Mouse (Mus musculus) cerebellum, postnatal 14 days (tissue): Measurements from ENCODE around the gene Erh.

ENCODE experiments used
- DNase-seq, 2 experiments: peaks; one replicate each; pipeline ENCODE4 v3.0.0; 2021; ENCODE audit warnings: mixed read lengths in 2 of 2

Gene Erh

DNA sequence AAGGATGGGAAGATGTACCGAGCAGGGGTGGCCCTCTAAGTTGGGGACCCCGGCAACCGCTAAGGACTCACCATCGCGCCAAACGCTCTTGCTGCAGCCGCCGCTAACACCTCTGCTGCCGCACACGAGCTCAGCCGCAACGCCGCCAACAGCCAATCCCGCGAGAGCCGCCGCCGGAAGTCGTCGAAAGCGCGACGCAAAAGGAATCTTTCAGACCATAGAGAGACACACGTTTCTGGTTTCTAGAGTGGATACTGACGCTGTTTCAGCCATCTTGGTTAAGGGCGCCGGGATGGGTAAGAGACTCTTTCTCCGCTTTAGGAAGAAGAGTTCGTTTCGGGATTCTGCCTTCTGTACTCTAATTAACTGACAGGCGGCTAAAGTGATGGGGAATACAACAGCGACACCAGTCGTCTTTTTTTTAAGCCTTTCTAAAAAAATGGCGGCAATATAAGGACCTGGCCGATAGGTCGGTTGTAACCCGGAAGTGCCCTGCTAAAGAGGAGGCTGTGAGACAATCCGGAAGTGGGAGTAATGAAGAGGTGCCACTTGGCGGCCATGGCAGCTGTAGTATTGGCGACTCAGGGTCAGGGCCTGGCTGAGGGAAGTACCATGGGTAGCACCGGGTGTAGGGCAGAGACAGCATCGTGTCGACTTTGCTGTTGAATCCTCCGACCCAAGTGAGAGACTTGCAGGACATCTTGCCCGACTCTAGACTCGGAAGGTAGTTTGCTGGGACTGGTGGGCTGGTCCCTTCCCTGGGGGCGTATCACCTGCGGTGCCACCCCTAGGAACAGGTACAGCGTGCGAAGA is at the start of gene Erh, which contains the start of gene Slc39a9:
Gene Erh, minus strand, starts transcription at position 649 of the 813 bp plus-strand sequence.
Gene Slc39a9, plus strand, starts transcription at position 191 of the 813 bp plus-strand sequence.
- DNase-seq, result peak; percentile 93

DNA sequence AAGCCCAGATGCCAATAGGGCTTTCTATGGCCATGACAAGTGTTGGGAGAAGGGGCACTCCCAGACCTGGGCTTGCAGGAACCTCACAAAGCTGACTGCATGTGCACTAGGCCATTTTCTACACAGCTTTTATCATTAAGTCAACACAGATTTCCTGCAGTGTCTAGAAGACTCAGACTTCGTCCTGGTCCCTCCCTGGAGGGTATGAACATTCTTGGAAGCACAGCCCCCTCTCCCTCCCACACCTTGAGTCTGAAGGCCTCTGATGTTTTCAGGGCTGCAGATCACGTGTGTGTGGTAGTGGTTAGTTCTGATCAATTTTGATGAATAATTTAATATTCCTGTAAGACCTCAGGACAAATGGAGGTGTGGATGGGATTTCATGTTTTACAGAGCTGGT is 49.6 kb upstream of the Erh start:
- no peak for DNase-seq

DNA sequence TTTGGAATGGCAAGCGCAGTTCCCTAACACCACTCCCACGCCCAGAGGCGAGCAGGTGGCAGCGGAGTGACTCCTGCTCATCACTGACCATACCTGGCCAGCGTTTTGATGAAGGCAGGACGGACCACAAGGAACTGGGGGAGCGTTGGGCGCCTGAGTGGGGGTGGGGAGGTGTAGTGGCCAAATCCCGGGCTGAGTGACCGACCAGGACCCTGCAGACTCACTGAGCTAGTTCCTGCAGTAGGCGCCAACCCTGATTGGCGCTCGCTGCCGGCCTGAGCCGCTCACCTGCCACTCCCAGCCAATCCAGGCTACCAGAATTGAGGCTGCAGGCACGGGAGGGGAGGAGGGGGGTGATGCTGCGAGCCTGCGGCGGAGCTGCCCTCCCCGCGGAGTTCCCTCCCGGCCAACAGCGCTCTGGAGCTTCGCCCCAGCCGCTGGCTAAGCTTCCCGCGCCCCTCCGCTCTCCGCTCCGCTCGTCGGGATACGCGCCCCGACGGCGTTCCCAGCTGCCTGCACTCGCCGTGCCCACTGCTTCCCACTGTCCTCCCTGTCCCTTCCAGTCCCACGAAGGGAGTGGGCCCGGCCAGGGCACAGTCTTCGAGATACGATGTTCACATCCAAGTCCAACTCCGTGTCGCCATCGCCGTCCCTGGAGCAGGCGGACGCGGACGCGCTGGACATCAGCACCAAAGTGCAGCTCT is 48.3 kb upstream of the Erh start, which contains the start of gene Plekhd1:
Gene Plekhd1, plus strand, starts transcription at position 323 of the 704 bp plus-strand sequence.
- DNase-seq, result peak; percentile 53 to 64

DNA sequence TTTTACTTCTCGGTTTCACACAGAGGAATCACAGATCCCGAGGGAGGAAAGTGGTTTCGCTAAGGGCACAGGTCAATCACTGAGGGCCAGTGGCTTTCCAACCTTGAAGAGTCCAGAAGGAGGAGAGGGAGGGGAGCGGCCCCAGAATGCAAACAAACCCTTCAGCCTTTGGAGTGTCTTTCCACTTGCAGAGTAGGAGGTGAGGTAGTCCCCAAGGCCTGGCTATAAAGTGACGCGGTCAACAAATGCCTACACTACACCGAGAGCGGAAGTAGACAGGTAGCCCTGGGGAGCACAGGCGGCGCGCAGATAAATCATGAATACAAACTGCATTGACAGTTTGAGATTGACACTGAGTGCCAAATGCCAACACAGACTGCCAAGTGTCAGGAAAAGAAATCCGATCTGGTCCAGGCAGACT is 47.5 kb upstream of the Erh start:
- peak; percentile 37 to 43 for DNase-seq

DNA sequence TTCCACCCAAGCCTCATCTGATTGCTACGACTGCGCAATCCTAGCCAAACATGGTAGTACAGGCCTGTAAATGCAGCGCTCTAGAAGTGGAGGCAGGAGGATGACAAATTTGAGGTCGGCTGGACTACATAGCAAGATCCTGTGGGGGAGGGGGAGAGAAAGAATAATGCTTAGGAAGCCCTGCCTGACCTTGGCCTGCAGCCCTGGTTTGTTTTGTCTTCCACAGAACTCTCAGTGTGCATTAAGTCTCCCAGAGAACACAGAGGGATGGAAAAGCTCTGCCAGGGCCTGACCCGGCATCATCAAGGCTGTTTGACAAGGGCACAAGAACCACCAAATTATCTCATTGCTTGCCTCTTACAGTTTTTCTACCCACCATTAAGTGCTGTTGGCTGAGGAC is 45.6 kb upstream of the Erh start:
- no peak for DNase-seq

DNA sequence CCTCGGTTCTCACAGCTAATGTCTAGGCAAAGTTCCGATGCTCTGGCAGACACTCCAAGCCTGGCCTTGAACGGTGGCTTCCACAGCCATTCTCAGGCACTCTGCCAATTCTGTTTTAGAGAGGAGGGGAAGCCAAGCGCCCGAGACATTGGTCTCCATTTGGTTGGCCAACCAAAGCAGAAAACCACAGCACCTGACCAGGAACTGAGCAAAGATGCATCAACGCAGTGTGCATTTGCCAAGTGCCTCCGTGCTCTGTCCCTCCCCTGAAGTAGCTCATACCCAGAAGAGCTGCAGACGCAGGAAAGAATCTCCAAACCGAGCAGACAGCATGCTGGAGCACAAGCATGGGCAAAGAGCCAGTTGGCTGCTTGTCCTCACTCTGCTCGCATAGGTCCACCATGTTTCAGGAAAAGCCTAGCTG is 43.7 kb upstream of the Erh start:
- DNase-seq, result peak; percentile 76 to 82

DNA sequence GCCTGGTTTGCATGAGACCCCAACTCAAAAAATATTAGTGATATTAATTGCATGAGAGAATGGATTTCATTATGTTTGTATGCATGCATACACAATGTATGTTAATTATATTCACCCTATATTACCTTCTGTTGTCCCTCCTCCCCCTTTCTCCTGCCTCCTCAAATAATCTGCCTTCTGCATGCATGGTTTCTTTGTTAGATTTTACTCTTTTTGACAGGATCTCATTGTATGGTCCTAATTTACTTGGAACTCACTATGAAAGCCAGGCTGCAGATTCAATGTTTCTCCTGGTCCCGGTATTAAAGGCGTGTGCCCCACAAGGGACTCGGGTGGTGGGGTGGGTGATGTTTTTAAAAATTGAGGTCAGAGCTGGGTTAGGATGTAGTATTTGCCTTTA is 40.2 kb upstream of the Erh start:
- no peak for DNase-seq

DNA sequence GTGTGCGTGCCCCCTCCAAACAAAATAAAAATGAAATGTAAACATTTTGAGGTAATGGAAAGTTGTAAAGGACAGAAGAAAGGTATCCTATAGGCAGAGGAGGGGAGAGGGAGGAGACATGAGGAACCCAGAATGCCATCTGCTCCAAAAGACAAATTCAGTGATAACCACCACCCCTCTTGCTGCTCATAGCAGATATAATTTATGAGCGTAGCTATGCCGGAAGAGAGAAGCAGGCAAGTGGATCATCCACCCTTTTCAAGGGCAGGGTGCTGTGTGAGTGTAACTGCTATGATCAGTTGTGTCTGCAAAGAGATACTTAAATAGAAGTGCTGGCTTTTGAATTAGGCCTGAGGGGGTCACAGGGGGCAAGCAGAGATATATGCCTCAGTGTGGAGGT is 39.4 kb upstream of the Erh start:
- DNase-seq, result no peak

DNA sequence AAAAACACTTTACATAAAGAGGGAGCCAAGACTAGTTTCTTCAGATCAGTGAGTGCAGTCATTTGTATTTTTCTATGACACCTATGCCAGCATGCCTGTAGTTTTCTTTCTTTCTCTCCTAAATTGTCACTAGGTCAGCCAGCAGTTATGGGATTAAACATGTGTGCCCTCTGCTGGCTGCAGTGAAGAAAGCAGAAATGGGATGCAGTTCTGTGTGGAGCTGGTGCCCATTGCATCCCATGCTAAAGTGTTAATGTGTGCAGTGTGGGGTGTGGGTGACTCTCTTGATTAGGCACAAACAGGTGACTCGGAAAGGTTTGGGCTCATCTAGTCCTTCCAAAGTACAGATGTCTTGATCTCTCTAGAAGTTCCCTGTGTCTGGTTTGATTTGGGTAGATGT is 37.2 kb upstream of the Erh start:
- DNase-seq, result peak; percentile 57 to 60

DNA sequence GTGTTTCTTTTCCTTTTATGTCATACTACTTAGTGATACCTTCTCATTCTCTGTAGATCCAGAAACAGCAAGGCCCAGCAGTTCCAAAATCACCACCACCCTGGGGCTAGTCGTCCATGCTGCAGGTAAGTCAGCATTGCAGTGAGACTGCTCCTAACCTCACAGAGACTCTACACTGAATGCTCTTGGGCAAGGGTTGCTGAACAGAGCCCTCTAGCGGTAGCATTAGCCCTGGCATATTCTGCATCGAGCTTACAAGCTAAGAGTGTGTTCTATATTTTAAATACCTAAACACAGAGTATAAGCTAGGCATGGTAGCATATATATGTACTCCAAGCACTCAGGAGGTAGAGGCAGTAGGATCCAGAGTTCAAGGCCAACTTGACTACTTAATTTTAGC is 29.0 kb upstream of the Erh start:
- peak; percentile 78 for DNase-seq

DNA sequence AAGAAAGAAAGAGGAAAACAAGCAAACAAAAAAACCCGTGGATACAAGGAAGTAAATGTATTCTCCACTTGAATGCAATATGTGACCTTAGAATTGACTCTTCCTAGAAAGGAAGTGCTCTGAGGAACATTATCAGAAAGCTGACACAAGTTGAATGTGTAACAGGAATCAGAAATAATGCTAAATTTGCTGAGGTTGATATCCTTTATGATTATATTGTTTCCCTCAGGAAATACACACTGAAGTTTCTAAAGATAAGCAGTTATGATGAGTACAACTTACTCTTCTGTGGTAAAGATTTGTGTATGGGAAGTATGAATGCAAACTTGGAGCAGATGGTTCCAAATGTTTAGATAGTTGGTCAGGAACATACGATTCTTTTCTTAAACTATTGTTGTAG is 24.2 kb upstream of the Erh start:
- DNase-seq, result no peak

DNA sequence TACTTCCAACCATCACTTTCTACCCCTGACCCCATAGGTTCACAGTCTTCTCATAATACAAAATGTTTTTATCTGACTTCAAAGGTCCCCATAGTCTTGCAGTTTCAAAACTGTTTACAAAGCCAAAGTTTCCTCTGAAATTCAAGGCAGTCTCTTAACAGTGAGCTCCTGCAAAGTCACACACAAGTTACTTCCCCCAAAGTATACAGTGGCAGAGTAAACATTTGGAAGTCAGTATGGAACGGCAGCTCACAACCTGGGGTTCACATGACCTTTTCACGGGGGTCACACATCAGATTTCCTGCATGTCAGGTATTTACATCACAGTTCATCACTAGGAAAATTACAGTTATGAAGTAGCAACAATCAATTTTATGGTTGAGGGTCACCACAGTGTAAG is 19.8 kb upstream of the Erh start:
- DNase-seq, result no peak

DNA sequence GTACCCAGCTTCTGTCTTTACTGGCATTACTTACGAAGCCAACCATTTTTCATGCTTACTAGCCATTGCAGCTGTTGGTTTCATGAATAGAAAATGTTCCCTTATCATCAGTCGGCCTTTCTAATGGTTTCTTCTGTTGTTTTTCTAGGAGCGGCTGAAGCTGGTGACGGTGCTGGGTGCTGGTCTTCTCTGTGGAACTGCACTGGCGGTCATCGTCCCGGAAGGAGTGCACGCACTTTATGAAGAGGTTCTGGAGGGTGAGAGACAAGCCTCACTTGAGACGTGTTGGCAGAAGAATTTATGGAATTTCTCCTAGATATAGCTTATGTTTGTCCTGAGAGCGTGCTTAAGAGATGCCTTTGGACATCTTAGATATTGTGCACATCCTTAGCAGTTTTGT is 18.2 kb upstream of the Erh start:
- no peak for DNase-seq

DNA sequence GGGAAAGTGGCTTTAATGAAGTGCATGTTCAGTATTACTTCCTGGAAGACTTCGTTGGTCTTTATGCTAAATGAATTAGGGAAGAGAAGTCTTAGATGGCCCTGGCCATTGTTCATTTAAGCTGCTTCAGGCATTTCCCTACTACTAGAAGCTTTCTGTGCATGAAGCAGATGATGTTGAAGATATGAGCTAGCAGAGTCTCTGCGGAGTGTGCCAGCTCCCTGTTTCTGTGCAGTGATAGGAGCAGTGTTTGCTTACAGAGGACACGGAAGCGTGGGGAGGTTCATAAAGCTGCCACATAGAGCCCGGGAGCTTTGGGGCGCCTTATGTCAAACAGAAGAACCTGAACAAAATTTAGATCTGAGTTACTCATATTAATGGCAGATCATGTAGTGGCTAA is 14.5 kb upstream of the Erh start:
- DNase-seq, result no peak

DNA sequence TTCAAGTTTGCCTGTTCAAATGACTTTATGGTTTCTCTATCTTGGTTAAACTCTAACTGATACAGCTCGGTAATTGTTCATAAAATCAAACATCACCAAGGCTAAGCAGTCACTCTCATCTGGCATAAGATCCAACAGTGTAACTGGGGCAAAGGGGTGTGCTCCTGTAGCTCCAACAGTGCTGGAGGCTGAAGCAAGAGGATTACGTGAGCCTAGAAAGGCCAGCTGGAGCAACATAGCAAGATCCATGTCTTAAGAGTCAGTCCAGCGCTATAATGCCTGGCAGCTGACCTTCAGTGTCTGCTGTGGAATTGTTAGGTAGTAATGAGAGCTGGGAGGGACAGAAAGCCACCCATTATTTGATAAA is 10.5 kb upstream of the Erh start:
- no peak for DNase-seq

DNA sequence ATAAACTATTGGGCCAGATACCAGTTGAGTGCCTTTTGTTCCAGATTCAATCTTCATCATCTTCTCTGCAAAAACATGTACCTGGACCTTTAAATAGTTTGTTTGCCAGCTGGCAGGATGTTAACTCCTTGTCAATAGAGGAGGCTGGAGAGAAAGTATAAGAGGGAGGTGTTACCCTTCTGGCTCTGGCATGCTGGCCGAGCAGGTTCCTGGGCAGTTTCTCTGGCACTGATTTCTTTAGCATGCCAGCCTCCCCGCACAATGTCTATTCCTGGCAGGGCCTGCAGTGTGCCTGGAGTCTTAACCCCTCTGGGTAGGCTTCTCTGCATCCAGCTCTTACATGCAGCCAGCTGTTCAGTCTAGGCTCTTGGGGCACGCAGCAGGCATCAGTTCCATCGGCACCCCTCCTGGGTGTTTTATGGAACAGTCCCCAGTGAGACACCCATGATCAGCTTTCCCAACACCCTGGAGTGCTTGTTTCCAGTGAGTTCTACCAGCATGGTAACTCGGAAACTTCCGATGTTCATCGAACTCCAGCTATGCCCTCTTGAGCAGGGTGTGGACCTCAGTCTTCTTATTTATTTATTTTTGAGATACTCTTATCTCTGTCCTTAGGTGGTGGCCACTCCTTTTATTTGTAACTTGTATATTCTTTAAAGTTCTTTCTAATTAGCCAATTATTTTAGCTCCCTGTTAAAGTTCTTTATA is 10.0 kb upstream of the Erh start:
- peak; percentile 31 to 41 for DNase-seq

DNA sequence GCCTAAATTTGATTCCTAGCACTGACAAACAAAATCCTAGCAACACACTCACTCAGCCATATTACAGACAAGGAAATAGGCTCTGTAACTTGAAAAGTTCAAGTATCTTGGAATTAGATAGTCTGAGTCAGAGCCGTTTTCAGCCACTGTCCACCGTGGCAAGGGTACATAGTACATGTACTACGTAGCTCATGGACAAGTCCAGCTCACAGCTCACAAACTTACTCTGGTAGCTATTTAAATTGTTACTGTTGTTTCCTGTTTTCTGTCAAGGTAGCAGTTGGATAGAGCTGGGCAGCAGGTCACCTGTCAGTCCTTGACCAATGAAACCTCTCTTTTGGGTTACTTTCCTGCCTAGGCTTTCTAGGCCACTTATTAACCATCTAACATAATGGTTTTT is 2.2 kb upstream of the Erh start:
- no peak for DNase-seq

DNA sequence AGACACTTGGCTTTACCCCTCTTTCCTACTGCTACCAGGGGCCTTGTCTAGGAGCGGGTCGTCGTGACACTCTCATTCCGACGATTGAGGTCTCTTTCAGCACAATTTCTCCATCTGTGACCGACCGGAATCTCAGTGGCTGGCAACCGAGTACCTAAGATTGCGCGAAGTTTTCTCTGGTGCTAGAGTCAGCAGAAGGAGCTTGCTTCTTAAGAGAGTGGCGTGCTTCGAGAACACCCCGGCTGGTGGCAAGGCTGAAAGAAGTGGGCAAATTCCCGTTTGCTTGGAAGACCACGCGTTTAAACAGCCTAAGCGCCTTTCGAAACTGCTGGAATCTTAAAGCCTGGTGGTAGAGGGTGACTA is 346 bp upstream of the Erh start:
- no peak for DNase-seq

DNA sequence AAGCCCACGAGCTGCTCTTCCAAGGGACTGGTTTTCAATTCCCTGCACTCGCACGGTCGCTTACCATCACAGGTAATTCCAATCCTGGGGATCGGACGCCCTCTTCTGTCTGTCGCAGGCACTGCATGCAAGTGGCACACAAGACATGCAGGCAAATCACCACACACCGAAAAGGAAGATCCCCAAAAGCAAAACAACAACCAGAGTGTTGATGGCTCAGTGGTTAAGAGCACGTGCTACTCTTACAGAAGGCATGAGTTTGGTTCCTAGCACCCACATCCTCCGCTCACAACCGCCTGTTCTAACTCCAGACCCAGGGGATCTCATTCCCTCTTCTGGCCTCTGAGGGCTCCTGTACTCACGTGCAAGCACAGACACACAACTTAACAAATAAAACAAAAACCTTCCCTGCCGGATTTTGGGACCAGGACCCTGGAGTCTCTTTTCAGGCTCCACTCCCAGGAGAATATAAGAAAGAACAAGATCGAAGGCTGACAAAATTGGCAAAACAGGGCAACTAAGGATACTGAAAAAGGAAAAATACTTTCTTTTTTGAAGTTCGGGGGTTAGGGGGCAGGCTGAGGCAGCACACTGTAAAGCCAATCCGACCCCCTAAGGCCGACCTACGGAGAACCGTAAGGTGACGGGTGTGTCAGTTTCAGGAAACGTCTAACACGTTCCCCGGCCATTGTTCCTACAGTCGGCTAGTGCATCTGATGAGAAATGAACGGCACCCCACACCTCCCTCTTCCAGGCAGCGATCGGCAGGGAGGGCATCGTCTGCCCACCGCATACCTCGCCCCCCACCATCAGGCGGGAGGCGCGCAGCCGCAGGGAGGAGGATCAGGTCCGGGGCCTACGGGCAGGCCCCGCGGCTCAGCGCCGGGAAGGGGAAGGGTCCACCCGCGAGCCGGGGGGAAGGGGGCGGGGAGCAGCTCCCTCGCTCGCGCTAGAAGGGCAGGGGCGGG is 1.1 kb downstream of the Erh start:
- DNase-seq, result peak; percentile 52 to 77

DNA sequence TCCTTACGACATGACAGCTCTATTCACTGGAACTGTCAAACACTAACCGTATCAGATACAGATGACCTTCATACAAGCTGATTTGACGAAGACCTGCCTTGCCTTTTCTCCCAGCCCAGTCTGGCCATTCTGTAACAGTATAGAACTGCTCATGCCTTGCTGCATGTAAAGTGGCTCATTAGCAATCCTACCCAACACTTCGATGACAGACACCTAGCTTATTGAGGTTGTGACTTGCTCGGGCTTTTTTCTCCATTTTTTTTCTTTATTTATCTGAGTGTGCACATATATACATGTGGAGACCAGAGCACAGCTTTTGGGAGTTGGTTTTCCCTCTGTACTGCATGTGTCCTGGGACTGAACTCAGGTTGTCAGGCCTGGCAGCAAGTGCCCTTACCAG is 12.4 kb downstream of the Erh start:
- no peak for DNase-seq

DNA sequence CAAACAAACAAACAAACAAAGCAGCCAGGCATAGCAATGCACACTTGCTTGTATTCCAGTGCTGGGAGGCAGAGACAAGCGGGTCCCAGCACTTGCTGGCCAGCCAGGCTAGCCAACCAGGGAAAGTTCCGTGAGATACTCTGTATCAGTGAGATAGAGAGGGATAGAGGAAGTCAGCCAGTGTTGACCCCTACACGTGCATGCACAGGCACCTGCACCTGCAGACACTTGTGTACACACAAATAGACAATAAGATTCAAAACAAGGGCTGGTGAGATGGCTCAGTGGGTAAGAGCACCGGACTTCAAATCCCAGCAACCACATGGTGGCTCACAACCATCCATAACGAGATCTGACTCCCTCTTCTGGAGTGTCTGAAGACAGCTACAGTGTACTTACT is 23.6 kb downstream of the Erh start:
- no peak for DNase-seq
